Mouse (Mus musculus) fat pad, adult 2 months (tissue): Measurements from ENCODE around the gene Zfp697.
"Not testable (repeated sequence)": the region's sequence is repeated elsewhere in the genome, so short reads cannot be mapped to it uniquely, and the experiment has no call there.

ENCODE experiments used
- DNase-seq: peaks from one replicate; pipeline ENCODE4 v3.0.0-alpha.2; 2011; ENCODE audit warnings: low read depth, low spot score; ENCODE audit errors: extremely low read depth

Zfp697 gene

DNA sequence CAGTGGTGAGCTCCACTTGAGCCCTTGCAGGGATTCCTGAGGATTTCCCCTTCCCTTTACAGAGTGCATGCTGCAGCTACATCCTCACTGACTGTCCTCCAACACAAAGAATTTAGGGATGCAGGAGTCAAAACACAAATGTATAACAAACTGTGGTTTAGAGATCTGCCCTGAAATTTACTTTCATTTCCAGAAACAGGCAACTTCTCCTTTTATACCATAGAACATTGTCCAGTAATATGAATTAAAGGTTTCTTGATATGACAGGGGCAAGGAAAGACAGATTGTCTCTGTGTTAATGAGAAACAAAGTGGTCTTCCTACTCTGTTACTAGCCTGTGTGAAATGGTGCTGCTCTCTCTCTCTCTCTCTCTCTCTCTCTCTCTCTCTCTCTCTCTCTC is 115.1 kb downstream of the Zfp697 start:
- DNase-seq = not testable (repeated sequence)

GRCm38 (mm10) chr3:98507229-98507628 is 125.0 kb downstream of the Zfp697 start:
- DNase-seq = not testable (repeated sequence)

DNA sequence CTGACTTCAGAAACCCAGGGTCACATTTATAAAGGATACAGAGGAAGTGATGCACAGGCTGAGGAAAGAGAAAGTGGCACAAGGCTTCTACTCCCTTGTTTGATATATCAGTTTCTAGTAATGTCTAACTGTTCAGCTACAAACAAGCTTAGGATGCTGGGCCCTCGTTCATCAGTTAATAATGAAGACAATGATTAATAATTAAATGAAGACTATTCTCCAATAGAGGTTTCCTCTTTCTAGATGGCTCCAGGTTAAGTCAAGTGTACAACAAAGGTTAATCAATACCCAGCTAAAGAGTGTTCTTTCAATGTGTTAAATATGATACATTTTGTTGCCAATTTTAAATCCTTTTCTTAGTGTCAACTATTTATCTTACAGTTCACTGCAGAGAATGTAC is 128.2 kb downstream of the Zfp697 start, which contains the start of gene Hsd3b4:
Gene Hsd3b4, minus strand, starts transcription at position 101 of the 400 bp plus-strand sequence.
- not testable (repeated sequence) for DNase-seq

- DNase-seq = not testable (repeated sequence)
Measured at GRCm38 (mm10) chr3:98522779-98523178, 140.5 kb downstream of the Zfp697 start.

DNA sequence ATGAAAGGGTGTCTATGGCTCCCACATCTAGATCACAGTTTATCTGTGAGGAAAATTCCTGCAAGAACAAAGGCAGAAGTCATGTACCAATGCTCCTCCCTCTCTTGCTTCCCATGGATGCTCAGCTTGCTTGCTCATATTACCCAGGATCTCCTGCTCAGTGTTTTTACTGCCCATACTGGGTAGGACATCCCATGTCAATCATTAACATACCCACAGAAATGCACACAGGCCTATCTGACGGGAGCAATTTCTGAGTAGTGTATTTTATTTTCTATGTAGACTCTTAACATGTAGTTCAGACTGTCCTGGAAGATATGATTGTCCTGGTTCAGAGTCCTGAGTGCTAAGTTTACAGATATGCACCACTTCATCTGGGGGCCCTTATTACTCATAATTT is 142.3 kb downstream of the Zfp697 start:
- not testable (repeated sequence) for DNase-seq

DNA sequence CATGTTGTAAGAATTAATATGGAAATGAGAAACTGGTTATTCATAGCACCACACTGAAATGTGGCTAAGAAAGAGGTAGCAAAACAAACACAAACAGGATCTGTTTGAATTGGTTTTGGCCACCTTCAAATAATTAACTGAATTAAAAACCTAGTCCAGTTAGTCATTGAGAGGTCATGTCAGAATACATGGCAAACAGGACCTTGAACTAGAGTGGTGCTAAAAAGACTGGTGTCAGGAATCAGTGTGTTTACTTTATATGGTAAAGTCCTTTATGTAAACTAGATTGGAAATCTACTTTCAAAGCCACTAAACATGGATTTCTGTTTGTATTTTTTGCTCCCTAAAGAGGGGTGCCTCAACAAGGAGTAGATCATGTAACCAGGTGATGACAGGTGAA is 142.7 kb downstream of the Zfp697 start:
- not testable (repeated sequence) for DNase-seq

DNA sequence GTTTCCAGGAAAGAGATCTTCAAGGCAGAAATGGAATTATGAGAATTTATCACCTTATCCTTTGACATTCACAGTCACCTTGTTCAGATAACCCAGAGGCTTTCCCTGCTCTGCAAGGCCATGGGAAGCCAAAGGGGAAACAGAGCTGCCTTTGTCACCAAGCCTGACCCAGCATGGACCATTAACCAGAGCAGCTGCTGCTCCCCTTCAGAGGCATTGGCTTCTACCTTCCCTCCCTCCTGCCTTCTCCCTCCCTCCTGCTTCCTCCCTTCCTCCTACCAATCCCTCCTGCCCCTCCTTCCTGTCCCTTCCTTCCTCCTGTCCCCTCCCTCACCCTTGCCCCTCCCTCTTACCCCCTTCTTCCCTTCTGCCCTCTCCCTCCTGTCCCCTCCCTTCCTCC is 165.4 kb downstream of the Zfp697 start:
- DNase-seq = not testable (repeated sequence)

DNA sequence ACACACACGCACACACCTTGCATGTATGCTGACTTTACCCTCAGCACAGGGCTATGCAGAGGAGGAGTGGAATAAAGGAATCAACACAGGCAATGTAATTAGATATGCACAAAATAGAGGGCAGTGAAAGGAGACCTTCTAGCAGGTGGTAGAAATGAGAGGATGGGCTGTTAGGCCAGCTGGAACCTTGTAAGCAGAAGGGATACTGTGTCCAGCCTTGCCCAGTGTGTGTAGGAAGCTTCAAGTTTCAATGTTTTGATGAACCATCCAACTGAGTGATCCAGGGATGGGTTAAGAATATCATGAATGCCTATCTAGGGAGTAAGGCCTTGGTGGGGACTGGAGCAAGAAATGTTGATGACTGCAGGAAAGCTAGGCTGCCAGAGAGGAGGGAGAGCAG is 166.2 kb downstream of the Zfp697 start:
- DNase-seq = not testable (repeated sequence)

GRCm38 (mm10) chr3:98550215-98550614 is 168.0 kb downstream of the Zfp697 start:
- not testable (repeated sequence) for DNase-seq

DNA sequence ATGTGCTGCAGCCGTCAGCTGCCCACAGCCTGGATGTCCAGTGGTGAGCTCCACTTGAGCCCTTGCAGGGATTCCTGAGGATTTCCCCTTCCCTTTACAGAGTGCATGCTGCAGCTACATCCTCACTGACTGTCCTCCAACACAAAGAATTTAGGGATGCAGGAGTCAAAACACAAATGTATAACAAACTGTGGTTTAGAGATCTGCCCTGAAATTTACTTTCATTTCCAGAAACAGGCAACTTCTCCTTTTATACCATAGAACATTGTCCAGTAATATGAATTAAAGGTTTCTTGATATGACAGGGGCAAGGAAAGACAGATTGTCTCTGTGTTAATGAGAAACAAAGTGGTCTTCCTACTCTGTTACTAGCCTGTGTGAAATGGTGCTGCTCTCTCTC is 168.6 kb downstream of the Zfp697 start:
- not testable (repeated sequence) for DNase-seq

DNA sequence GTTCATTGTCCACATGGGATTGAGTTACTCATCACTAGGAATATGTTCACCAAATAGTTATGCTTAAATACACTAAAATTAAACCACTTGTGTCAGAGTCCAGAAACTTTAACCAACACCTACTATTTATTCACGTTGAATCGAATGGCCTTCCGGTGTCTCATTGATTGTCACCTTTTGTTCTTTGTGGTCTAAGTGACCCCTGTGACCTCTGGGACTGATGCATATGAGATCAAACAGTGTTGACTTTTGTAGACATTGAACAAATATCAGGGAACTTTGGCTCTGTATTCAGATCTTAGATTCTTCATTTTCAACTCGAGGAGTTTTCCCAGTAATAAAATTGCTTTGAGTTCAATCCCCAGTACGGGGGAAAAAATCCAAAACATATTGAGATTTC is 178.4 kb downstream of the Zfp697 start:
- DNase-seq = not testable (repeated sequence)

DNA sequence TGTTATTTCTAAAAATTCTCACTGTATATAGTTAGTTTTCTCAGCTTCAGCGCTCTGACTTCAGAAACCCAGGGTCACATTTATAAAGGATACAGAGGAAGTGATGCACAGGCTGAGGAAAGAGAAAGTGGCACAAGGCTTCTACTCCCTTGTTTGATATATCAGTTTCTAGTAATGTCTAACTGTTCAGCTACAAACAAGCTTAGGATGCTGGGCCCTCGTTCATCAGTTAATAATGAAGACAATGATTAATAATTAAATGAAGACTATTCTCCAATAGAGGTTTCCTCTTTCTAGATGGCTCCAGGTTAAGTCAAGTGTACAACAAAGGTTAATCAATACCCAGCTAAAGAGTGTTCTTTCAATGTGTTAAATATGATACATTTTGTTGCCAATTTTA is 181.6 kb downstream of the Zfp697 start:
- DNase-seq = not testable (repeated sequence)

DNA sequence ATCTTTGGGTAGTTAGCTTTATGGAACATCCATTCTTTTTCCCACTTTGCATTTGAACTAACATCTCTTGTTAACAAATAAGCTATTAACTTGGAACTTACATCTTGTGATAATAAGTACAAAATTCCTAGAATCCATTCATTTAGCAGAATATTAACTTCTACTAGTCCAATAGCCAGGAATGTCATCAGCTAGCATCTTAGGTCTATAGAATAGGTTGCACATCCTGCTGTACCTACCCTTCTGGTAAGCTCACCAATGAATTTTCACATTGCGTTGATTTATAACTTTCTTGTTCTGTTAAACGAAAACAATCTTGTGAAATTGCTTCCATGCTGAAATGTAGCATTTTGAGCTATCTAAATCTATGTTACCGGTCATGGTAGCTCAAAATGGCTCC is 182.6 kb downstream of the Zfp697 start:
- not testable (repeated sequence) for DNase-seq

DNA sequence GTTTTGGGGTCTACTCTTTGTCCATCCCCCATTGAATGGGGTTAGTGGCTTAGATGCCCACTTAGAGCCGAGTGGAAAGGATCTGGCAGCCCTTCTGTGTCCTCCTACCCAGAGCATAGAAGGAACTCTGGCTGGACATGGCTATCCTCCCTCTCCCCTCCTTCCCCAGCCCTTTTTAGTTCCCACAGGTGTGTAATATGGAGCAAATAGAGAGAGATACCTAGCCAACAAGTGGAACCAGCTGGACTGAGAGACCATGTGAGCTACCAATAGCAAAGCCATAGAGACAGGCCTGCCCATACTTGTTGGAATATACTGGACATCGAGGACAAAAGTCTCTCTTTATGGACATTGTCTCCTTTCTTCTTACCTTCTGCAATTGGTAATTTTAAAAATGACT is 185.5 kb downstream of the Zfp697 start:
- DNase-seq = not testable (repeated sequence)

GRCm38 (mm10) chr3:98581024-98581423 is 198.8 kb downstream of the Zfp697 start:
- DNase-seq = not testable (repeated sequence)

DNA sequence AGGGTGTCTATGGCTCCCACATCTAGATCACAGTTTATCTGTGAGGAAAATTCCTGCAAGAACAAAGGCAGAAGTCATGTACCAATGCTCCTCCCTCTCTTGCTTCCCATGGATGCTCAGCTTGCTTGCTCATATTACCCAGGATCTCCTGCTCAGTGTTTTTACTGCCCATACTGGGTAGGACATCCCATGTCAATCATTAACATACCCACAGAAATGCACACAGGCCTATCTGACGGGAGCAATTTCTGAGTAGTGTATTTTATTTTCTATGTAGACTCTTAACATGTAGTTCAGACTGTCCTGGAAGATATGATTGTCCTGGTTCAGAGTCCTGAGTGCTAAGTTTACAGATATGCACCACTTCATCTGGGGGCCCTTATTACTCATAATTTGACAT is 199.9 kb downstream of the Zfp697 start:
- DNase-seq = not testable (repeated sequence)

GRCm38 (mm10) chr3:98582622-98583021 is 200.4 kb downstream of the Zfp697 start:
- not testable (repeated sequence) for DNase-seq

- DNase-seq = no peak
Measured at GRCm38 (mm10) chr3:98587721-98588120, 205.5 kb downstream of the Zfp697 start.

DNA sequence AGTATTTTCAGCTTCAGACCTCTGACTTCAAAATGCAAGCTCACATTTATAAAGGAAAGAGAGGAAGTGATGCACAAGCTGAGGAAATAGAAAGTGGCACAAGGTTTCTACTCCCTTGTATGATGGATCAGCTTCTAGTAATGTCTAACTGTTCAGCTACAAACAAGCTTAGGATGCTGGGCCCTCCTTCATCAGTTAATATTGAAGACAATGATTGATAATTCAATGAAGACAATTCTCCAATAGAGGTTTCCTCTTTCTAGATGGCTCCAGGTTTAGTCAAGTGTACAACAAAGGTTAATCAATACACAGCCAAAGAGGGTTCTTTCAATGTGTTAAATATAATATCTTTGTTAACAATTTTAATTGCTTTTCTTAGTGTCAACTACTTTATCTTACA is 206.4 kb downstream of the Zfp697 start, which contains the start of gene Gm10681:
Gene Gm10681, minus strand, starts transcription at position 101 of the 400 bp plus-strand sequence.
- no peak for DNase-seq

DNA sequence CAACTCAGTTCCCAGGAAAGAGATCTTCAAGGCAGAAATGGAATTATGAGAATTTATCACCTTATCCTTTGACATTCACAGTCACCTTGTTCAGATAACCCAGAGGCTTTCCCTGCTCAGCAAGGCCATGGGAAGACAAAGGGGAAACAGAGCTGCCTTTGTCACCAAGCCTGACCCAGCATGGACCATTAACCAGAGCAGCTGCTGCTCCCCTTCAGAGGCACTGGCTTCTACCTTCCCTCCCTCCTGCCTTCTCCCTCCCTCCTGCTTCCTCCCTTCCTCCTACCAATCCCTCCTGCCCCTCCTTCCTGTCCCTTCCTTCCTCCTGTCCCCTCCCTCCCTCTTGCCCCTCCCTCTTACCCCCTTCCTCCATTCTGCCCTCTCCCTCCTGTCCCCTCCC is 231.3 kb downstream of the Zfp697 start:
- not testable (repeated sequence) for DNase-seq

DNA sequence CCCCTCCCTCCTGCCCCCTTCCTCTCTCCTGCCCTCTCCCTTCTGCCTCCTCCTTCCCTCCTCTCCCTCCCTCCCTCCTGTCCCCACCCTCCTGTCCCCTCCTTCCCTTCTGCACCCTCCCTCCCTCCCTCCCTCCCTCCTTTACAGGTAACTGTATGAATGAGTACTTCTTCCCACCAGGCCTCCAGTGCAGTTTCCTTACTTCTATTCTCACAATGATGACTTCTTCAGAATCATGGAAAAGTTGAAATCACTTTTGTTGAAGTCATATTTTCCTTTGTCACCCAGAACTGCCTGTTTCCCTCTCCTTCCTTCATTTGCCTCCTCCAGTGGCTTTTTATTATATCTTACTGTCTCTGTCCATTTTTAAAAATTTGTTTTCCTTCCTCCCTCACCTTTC is 231.7 kb downstream of the Zfp697 start:
- DNase-seq = no peak

GRCm38 (mm10) chr3:98614406-98614927 is 232.2 kb downstream of the Zfp697 start:
- not testable (repeated sequence) for DNase-seq

- not testable (repeated sequence) for DNase-seq
Measured at GRCm38 (mm10) chr3:98616244-98616643, 234.0 kb downstream of the Zfp697 start.
